Mouse (Mus musculus) heart, adult 2 months (tissue): ENCODE data around the gene Dok5. TPM values are rescaled to one million over a fixed set of nuclear protein-coding genes. Genes with fewer than 3 reads are reported as not detected.

Experiments used
- DNase-seq, 2 experiments: peaks; one replicate each; pipeline ENCODE4 v3.0.0; 2021
- H3K27ac ChIP-seq: fragments of 200-600 bp; 2 replicates; pipeline ENCODE4 v1.8.1; 2022
- H3K27me3 ChIP-seq: fragments of 200-500 bp; 2 replicates; pipeline ENCODE4 v1.6.1; 2012; ENCODE audit warnings: mild to moderate bottlenecking, low read length, inconsistent platforms, mixed read lengths; ENCODE audit not compliant: control insufficient read depth, insufficient read depth
- H3K36me3 ChIP-seq: fragments of 200-500 bp; 2 replicates; pipeline ENCODE4 v1.6.1; 2012; ENCODE audit warnings: low read length, inconsistent platforms; ENCODE audit not compliant: control insufficient read depth, insufficient read depth
- H3K4me1 ChIP-seq: fragments of 200-500 bp; 2 replicates; pipeline ENCODE4 v1.6.1; 2011; ENCODE audit warnings: low read length; ENCODE audit not compliant: control insufficient read depth, insufficient read depth
- H3K4me3 ChIP-seq: fragments of 200-600 bp; 2 replicates; pipeline ENCODE4 v1.8.1; 2022
- H3K79me2 ChIP-seq: fragments of 200-500 bp; replicated peaks from 2 replicates; pipeline ENCODE4 v1.6.1; 2012; ENCODE audit warnings: mild to moderate bottlenecking, inconsistent platforms, low read length, moderate library complexity, mixed read lengths; ENCODE audit not compliant: control insufficient read depth, insufficient read depth
- H3K9ac ChIP-seq: fragments of 200-500 bp; 2 replicates; pipeline ENCODE4 v1.6.1; 2012; ENCODE audit warnings: low read depth, mild to moderate bottlenecking, control low read depth, inconsistent platforms, low read length, mixed read lengths
- CTCF ChIP-seq: fragments of 200-600 bp; IDR thresholded peaks from 2 replicates; pipeline ENCODE4 v1.8.1; 2022; ENCODE audit warnings: antibody characterized with exemption, mild to moderate bottlenecking, moderate library complexity
- EP300 ChIP-seq: fragments of 200-500 bp; IDR thresholded peaks from 2 replicates; pipeline ENCODE4 v1.6.1; 2011; ENCODE audit warnings: low read depth, low read length, control low read depth; ENCODE audit not compliant: insufficient read depth
- POLR2A ChIP-seq: fragments of 200-500 bp; IDR thresholded peaks from 2 replicates; pipeline ENCODE4 v1.6.1; 2011; ENCODE audit warnings: mild to moderate bottlenecking, low read depth, low read length, control low read depth; ENCODE audit not compliant: insufficient read depth
- WGBS: fragments of 180-500 bp; shearing (Covaris S2); methylation state at CpG from one replicate; pipeline ENCODE4 v1.1.7; 2018; 5-methylcytosine and 5-hydroxymethylcytosine counted together
- intact Hi-C: fragments of 180-260 bp; cut with DNase I; formaldehyde crosslinking; loops from one replicate; pipeline ENCODE4 v1.15.1; 2025
- polyA plus RNA-seq: library from polyadenylated mRNA; depleted of rRNA; stranded (reverse); fragments of >200 nt; gene quantifications from 2 replicates; pipeline ENCODE4 v1.2.3, GENCODE M21; 2012
- total RNA-seq, 2 experiments: library from RNA; stranded (reverse); gene quantifications; 2 replicates each; pipeline ENCODE4 v1.2.3; 2021

Gene Dok5
- total and polyA plus RNA-seq, 3 experiments, result 0.41 to 1.4 TPM; not detected in 1

- Histone ChIP-seq H3K4me1 (no peaks in the 10 kb centered on the region), H3K9ac (no peak overlapping the region), H3K4me3 (no peak overlapping the region), H3K79me2 (no peaks in the 10 kb centered on the region), H3K27ac (no peak overlapping the region), H3K36me3 (no peaks in the 10 kb centered on the region), H3K27me3 (no peaks in the 10 kb centered on the region)
- intact Hi-C loops, result no loop called here
- no peak for TF ChIP-seq EP300
- no peak for TF ChIP-seq CTCF
- no peak for TF ChIP-seq POLR2A
- DNase-seq, result no peak
- WGBS, result 79% methylated on average over 4 of the region's 4 CpGs
These were observed 25.1 kb upstream of the Dok5 start for GRCm38 (mm10) chr2:170706488-170706887.

- TF ChIP-seq CTCF (peak; percentile 29), EP300 (no peak)
- H3K27ac ChIP-seq, result no peak overlapping the region
- H3K4me3 ChIP-seq, result no peak overlapping the region
- H3K4me1 ChIP-seq, result no peaks in the 10 kb centered on the region
- H3K27me3 ChIP-seq, result no peaks in the 10 kb centered on the region
- WGBS, result 80% methylated on average over 3 of the region's 3 CpGs
- no peak for DNase-seq
- H3K36me3 ChIP-seq, result no peaks in the 10 kb centered on the region
- no peaks in the 10 kb centered on the region for H3K79me2 ChIP-seq
- intact Hi-C loops, result no loop called here
- H3K9ac ChIP-seq, result no peak overlapping the region
These were observed 23.9 kb upstream of the Dok5 start for GRCm38 (mm10) chr2:170707672-170708071.

- Histone ChIP-seq H3K79me2 (no peaks in the 10 kb centered on the region), H3K36me3 (no peaks in the 10 kb centered on the region), H3K27ac (no peak overlapping the region), H3K4me3 (no peak overlapping the region), H3K9ac (no peak overlapping the region), H3K27me3 (no peaks in the 10 kb centered on the region), H3K4me1 (no peaks in the 10 kb centered on the region)
- TF ChIP-seq EP300 (no peak), POLR2A (no peak), CTCF (no peak)
- WGBS, result 68% methylated on average over 9 of the region's 9 CpGs
- intact Hi-C loops, result no loop called here
- no peak for DNase-seq
These were observed 22.7 kb upstream of the Dok5 start for GRCm38 (mm10) chr2:170708901-170709300.

GRCm38 (mm10) chr2:170712658-170713285, 18.8 kb upstream of the Dok5 start:
- WGBS, result 77% methylated on average over 11 of the region's 11 CpGs
- Histone ChIP-seq H3K79me2 (no peaks in the 10 kb centered on the region), H3K9ac (no peak overlapping the region), H3K27ac (no peak overlapping the region), H3K27me3 (no peaks in the 10 kb centered on the region), H3K4me3 (no peak overlapping the region), H3K36me3 (no peaks in the 10 kb centered on the region), H3K4me1 (no peaks in the 10 kb centered on the region)
- no peak for DNase-seq
- intact Hi-C loops, result no loop called here
- TF ChIP-seq EP300 (no peak), POLR2A (no peak), CTCF (no peak)

- no peak overlapping the region for H3K27ac ChIP-seq
- no peaks in the 10 kb centered on the region for H3K4me1 ChIP-seq
- TF ChIP-seq EP300, result no peak
- TF ChIP-seq POLR2A, result no peak
- no peak for TF ChIP-seq CTCF
- no peaks in the 10 kb centered on the region for H3K27me3 ChIP-seq
- H3K36me3 ChIP-seq, result no peaks in the 10 kb centered on the region
- intact Hi-C loops, result no loop called here
- no peak overlapping the region for H3K9ac ChIP-seq
- H3K79me2 ChIP-seq, result no peaks in the 10 kb centered on the region
- WGBS, result 73% methylated on average over 4 of the region's 4 CpGs
- no peak for DNase-seq
- H3K4me3 ChIP-seq, result no peak overlapping the region
These were observed 11.2 kb upstream of the Dok5 start for GRCm38 (mm10) chr2:170720386-170720785.

GRCm38 (mm10) chr2:170724136-170724535, 7.5 kb upstream of the Dok5 start:
- no peaks in the 10 kb centered on the region for H3K4me1 ChIP-seq
- no peak for DNase-seq
- no peaks in the 10 kb centered on the region for H3K36me3 ChIP-seq
- H3K9ac ChIP-seq, result no peak overlapping the region
- H3K79me2 ChIP-seq, result no peaks in the 10 kb centered on the region
- no peak overlapping the region for H3K4me3 ChIP-seq
- intact Hi-C loops, result no loop called here
- H3K27ac ChIP-seq, result no peak overlapping the region
- WGBS, result 66% methylated on average over 13 of the region's 13 CpGs
- TF ChIP-seq EP300, result no peak
- H3K27me3 ChIP-seq, result no peaks in the 10 kb centered on the region
